Mouse (Mus musculus): ENCODE data around the gene Dnaaf1. TPM values are rescaled to one million over a fixed set of nuclear protein-coding genes. Genes with fewer than 3 reads are reported as not detected.

Dnaaf1 gene
- polyA plus RNA-seq, 1 experiment from 2014 or later: 0.24 TPM

DNA sequence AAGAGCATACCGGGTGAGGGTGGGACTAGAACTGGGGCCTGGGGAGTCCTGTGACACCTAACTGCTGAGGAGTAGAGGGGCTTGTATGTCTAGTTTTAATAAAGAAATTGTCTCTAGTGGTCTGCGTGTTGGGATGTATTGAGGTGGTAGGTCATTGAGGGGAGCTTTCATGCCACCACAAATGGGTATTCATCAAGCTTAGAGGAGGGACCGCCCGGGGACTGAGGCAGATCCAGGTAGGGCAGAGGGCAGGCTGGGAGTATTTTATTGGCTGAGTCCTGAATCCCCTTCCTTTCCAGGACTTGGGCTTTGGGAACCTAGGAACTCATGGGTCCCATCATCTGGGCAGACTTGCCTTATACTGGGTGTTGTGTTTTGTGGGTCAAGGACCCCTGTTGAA lies 41.8 kb downstream of the Dnaaf1 start:
- Histone ChIP-seq H3K27ac (no peak overlapping the region), H3K4me2 (ENCODE audit: low read length) (no peak overlapping the region), H3K9ac (ENCODE audit: low read depth, low read length) (no peak overlapping the region), H3K27me3 (ENCODE audit: insufficient read depth, low read length) (no peaks in the 10 kb centered on the region), H3K36me3 (ENCODE audit: insufficient read depth, low read length) (no peaks in the 10 kb centered on the region), H3K9me3 (replicated peaks; ENCODE audit: low read length) (no peaks in the 10 kb centered on the region), H3K4me1 (replicated peaks; ENCODE audit: insufficient read depth, low read length) (no peaks in the 10 kb centered on the region), H3K4me3 (replicated peaks; ENCODE audit: low read depth, low read length) (no peak overlapping the region)
- WGBS: 89% methylated on average over 4 of the region's 4 CpGs
- no peak for ATAC-seq (replicated peaks; ENCODE audit: low FRiP score, low read depth)
- TF ChIP-seq CTCF (IDR thresholded peaks at IDR 0.05; ENCODE audit: low read depth): no peak
- no peak for DNase-seq (ENCODE audit: low spot score)

DNA sequence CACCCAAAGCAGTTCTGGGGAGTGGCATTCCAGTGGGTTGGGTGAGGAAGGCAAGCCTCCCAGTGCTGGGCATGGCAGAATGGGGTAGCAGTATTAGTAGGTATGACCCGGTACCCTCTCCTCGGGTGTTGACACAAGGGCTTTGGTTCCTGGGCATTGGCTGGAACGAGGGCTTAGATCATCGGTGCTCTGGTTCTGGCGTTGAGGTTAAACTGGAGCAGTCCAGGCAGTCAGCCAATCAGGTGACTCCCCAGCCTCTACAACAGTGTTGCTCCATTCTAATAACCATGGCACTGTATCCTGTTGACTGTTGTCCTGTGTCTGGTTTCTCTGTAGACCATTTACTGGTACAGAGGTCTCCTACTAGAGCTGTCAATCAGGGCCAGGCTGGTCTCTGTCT lies 42.6 kb downstream of the Dnaaf1 start:
- no peaks in the 10 kb centered on the region for H3K4me1 ChIP-seq (replicated peaks; ENCODE audit: insufficient read depth, low read length)
- H3K4me2 ChIP-seq (ENCODE audit: low read length): no peak overlapping the region
- no peak for TF ChIP-seq CTCF (IDR thresholded peaks at IDR 0.05; ENCODE audit: low read depth)
- H3K36me3 ChIP-seq (ENCODE audit: insufficient read depth, low read length): no peaks in the 10 kb centered on the region
- no peak overlapping the region for H3K27ac ChIP-seq
- no peaks in the 10 kb centered on the region for H3K9me3 ChIP-seq (replicated peaks; ENCODE audit: low read length)
- H3K27me3 ChIP-seq (ENCODE audit: insufficient read depth, low read length): no peaks in the 10 kb centered on the region
- ATAC-seq (replicated peaks; ENCODE audit: low FRiP score, low read depth) (no peak), DNase-seq (ENCODE audit: low spot score) (no peak)
- WGBS: 83% methylated on average over 5 of the region's 5 CpGs
- no peak overlapping the region for H3K4me3 ChIP-seq (replicated peaks; ENCODE audit: low read depth, low read length)
- H3K9ac ChIP-seq (ENCODE audit: low read depth, low read length): no peak overlapping the region

DNA sequence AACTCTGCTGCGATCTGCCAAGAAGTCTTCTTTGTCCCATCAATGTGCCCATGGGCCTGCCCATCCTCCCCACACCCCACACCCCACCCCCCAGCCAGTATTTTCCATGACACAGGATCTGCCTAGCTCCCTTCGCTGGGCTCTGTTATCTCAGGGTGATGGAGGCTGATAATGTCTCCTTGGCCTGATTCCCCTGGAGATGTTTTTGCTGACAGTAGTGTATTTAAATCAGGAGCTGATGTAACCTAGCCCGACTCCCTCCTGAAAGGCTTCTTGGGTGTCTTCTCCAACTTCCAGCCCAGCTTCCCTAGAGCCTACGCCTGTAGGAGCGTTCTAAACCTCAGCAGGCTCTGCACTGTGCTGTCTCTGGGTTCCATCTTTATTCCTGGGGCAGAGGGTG lies 43.9 kb downstream of the Dnaaf1 start:
- Histone ChIP-seq H3K27me3 (ENCODE audit: insufficient read depth, low read length) (no peaks in the 10 kb centered on the region), H3K9me3 (replicated peaks; ENCODE audit: low read length) (no peaks in the 10 kb centered on the region), H3K4me1 (replicated peaks; ENCODE audit: insufficient read depth, low read length) (no peaks in the 10 kb centered on the region), H3K9ac (ENCODE audit: low read depth, low read length) (no peak overlapping the region), H3K27ac (no peak overlapping the region), H3K36me3 (ENCODE audit: insufficient read depth, low read length) (no peaks in the 10 kb centered on the region), H3K4me2 (ENCODE audit: low read length) (no peak overlapping the region), H3K4me3 (replicated peaks; ENCODE audit: low read depth, low read length) (no peak overlapping the region)
- DNase-seq (ENCODE audit: low spot score): no peak
- WGBS: 66% methylated on average over 5 of the region's 5 CpGs
- no peak for ATAC-seq (replicated peaks; ENCODE audit: low FRiP score, low read depth)
- no peak for TF ChIP-seq CTCF (IDR thresholded peaks at IDR 0.05; ENCODE audit: low read depth)

GRCm38 (mm10) chr8:119620116-119620840 lies 45.2 kb downstream of the Dnaaf1 start:
- WGBS: 69% methylated on average over 6 of the region's 6 CpGs

GRCm38 (mm10) chr8:119620848-119621465 lies 45.9 kb downstream of the Dnaaf1 start:
- 84% methylated on average over 14 of the region's 14 CpGs for WGBS
- no peak for TF ChIP-seq CTCF (IDR thresholded peaks at IDR 0.05; ENCODE audit: low read depth)

More at GRCm38 (mm10) chr8:119620116-119620840, 45.2 kb downstream of the Dnaaf1 start:
- ATAC-seq (replicated peaks; ENCODE audit: low FRiP score, low read depth) (no peak), DNase-seq (ENCODE audit: low spot score) (no peak)
- Histone ChIP-seq H3K4me3 (replicated peaks; ENCODE audit: low read depth, low read length) (no peak overlapping the region), H3K9me3 (replicated peaks; ENCODE audit: low read length) (no peaks in the 10 kb centered on the region), H3K4me1 (replicated peaks; ENCODE audit: insufficient read depth, low read length) (no peaks in the 10 kb centered on the region), H3K27ac (no peak overlapping the region), H3K9ac (ENCODE audit: low read depth, low read length) (no peak overlapping the region), H3K27me3 (ENCODE audit: insufficient read depth, low read length) (no peaks in the 10 kb centered on the region), H3K36me3 (ENCODE audit: insufficient read depth, low read length) (no peaks in the 10 kb centered on the region), H3K4me2 (ENCODE audit: low read length) (no peak overlapping the region)
- no peak for TF ChIP-seq CTCF (IDR thresholded peaks at IDR 0.05; ENCODE audit: low read depth)

DNA sequence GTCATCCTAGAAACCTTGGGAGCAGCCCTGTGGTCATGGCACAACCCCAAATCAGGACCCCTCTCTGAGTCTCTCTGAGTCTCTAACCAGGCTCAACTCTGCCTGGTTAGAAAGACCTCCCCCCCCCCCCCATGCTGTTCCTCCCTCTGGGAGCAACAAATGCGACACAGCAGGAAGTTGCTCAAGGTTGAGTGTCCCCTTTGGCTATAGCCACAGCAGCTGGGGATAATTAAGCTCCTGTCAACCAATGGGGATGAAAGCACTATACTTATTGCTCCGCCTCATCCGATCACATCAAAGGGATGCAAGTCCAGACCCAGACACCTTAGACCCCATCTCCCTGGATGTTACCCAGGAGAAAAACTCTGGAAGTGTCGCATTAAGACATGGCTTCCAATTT lies 47.5 kb downstream of the Dnaaf1 start:
- DNase-seq (ENCODE audit: low spot score) (no peak), ATAC-seq (replicated peaks; ENCODE audit: low FRiP score, low read depth) (no peak)
- Histone ChIP-seq H3K4me3 (replicated peaks; ENCODE audit: low read depth, low read length) (no peak overlapping the region), H3K27me3 (ENCODE audit: insufficient read depth, low read length) (no peaks in the 10 kb centered on the region), H3K36me3 (ENCODE audit: insufficient read depth, low read length) (no peaks in the 10 kb centered on the region), H3K4me1 (replicated peaks; ENCODE audit: insufficient read depth, low read length) (no peaks in the 10 kb centered on the region), H3K9ac (ENCODE audit: low read depth, low read length) (no peak overlapping the region), H3K4me2 (ENCODE audit: low read length) (no peak overlapping the region), H3K9me3 (replicated peaks; ENCODE audit: low read length) (no peaks in the 10 kb centered on the region), H3K27ac (no peak overlapping the region)
- TF ChIP-seq CTCF (IDR thresholded peaks at IDR 0.05; ENCODE audit: low read depth): no peak
- 54% methylated on average over 4 of the region's 4 CpGs for WGBS

More at GRCm38 (mm10) chr8:119620848-119621465, 45.9 kb downstream of the Dnaaf1 start:
- Histone ChIP-seq H3K4me1 (replicated peaks; ENCODE audit: insufficient read depth, low read length) (no peaks in the 10 kb centered on the region), H3K27ac (no peak overlapping the region), H3K4me3 (replicated peaks; ENCODE audit: low read depth, low read length) (no peak overlapping the region), H3K4me2 (ENCODE audit: low read length) (no peak overlapping the region), H3K9ac (ENCODE audit: low read depth, low read length) (no peak overlapping the region), H3K27me3 (ENCODE audit: insufficient read depth, low read length) (no peaks in the 10 kb centered on the region), H3K9me3 (replicated peaks; ENCODE audit: low read length) (no peaks in the 10 kb centered on the region), H3K36me3 (ENCODE audit: insufficient read depth, low read length) (no peaks in the 10 kb centered on the region)
- DNase-seq (ENCODE audit: low spot score): no peak
- no peak for ATAC-seq (replicated peaks; ENCODE audit: low FRiP score, low read depth)
